Mouse (Mus musculus): Measurements from ENCODE around the gene Mrps18a.

DNA sequence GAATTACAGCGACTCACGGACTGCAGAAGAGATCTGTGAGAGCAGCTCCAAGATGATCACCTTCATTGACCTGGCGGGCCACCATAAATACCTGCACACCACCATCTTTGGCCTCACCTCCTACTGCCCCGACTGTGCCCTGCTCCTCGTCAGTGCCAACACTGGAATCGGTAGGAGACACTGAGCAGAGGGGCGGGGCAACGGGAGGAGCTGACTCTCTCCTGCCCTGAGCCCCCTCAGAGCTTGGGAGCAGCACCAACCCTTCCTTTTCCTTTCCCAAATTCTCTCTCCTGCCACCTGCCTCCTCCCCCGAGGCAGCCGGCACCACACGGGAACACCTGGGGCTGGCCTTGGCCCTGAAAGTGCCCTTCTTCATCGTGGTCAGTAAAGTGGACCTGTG is 54.7 kb downstream of the Mrps18a start:
- TF ChIP-seq CTCF (IDR thresholded peaks at IDR 0.05; ENCODE audit: low read depth, low read length), result no peak
- TF ChIP-seq POLR2A (IDR thresholded peaks at IDR 0.05; ENCODE audit: insufficient read depth, low read length), result no peak
